23 mouse cellular contexts compared by ENCODE assay signal in genomic region chr8:96834673-96835072, GRCm38 (mm10).
"Had no signal": no experiment of that assay in that cellular context is flagged by ENCODE, and none has a peak within 500 bp of the region (broad histone marks: within the 10 kb centered on the region; RNA-seq: fewer than 3 reads in every experiment).

No protein-coding gene starts in this region.

- H3K9me3 ChIP-seq: heart, embryonic 13.5 days; heart, embryonic 15.5 days; hindbrain, embryonic 13.5 days; hindbrain, embryonic 15.5 days; limb, embryonic 13.5 days; limb, embryonic 15.5 days; liver, embryonic 12.5 days had no signal

- H3K4me1 ChIP-seq: heart, embryonic 13.5 days; heart, embryonic 15.5 days; hindbrain, embryonic 13.5 days; hindbrain, embryonic 15.5 days; limb, embryonic 13.5 days; limb, embryonic 15.5 days; liver, embryonic 12.5 days had no signal

- H3K27me3 ChIP-seq: heart, embryonic 13.5 days; heart, embryonic 15.5 days; hindbrain, embryonic 13.5 days; hindbrain, embryonic 15.5 days; limb, embryonic 13.5 days; limb, embryonic 15.5 days; liver, embryonic 12.5 days had no signal

- DNase-seq: gastrocnemius, postnatal 14 days; gastrocnemius, postnatal 36 days; heart, adult 11 months; heart, adult 2 months; heart, postnatal 14 days; heart, postnatal 36 days; kidney, adult 2 months; kidney, postnatal 10 days; kidney, postnatal 36 days; layer of hippocampus, adult 9-11 months; layer of hippocampus, postnatal 36 days; left cerebral cortex, postnatal 4 days had no signal

- H3K9ac ChIP-seq: heart, embryonic 13.5 days; heart, embryonic 15.5 days; hindbrain, embryonic 13.5 days; hindbrain, embryonic 15.5 days; limb, embryonic 13.5 days; limb, embryonic 15.5 days; liver, embryonic 12.5 days; liver, embryonic 14.5 days had no signal

- H3K4me2 ChIP-seq: heart, embryonic 11.5 days; heart, embryonic 13.5 days; heart, embryonic 15.5 days; hindbrain, embryonic 13.5 days; hindbrain, embryonic 15.5 days; limb, embryonic 13.5 days; limb, embryonic 15.5 days; liver, embryonic 12.5 days had no signal

- H3K4me3 ChIP-seq: heart, adult 2 months; heart, embryonic 13.5 days; heart, embryonic 15.5 days; hindbrain, embryonic 13.5 days; hindbrain, embryonic 15.5 days; limb, embryonic 13.5 days; limb, embryonic 15.5 days; liver, embryonic 12.5 days had no signal

- H3K36me3 ChIP-seq: heart, embryonic 13.5 days; heart, embryonic 15.5 days; hindbrain, embryonic 13.5 days; hindbrain, embryonic 15.5 days; limb, embryonic 13.5 days; limb, embryonic 15.5 days; liver, embryonic 12.5 days had no signal

- H3K27ac ChIP-seq: heart, adult 2 months; heart, embryonic 13.5 days; heart, embryonic 15.5 days; hindbrain, embryonic 13.5 days; hindbrain, embryonic 15.5 days; hindbrain, postnatal 0 days; limb, embryonic 13.5 days; limb, embryonic 15.5 days; liver, embryonic 12.5 days; liver, embryonic 14.5 days had no signal

- ATAC-seq: hindbrain, postnatal 0 days; intestine, embryonic 16.5 days; liver, embryonic 12.5 days had no signal
